Mouse (Mus musculus) c-Kit-negative CD71-positive TER-119-positive erythroid progenitor cells, embryonic 14.5 days (primary cell): Measurements from ENCODE around the gene Kir3dl2.
"Not testable (repeated sequence)": the region's sequence is repeated elsewhere in the genome, so short reads cannot be mapped to it uniquely, and the experiment has no call there.

Source experiments
- DNase-seq: peaks from one replicate; pipeline ENCODE4 v3.0.0-alpha.2; 2013; ENCODE audit warnings: low read depth, low spot score

Gene Kir3dl2

GRCm38 (mm10) chrX:136543956-136544355, at the start of gene Kir3dl2:
TSS of gene Kir3dl2 (minus strand) at chrX:136544056.
- DNase-seq, result not testable (repeated sequence)

GRCm38 (mm10) chrX:136590897-136591257, 47.0 kb upstream of the Kir3dl2 start:
- no peak for DNase-seq

- DNase-seq, result no peak
Observed at GRCm38 (mm10) chrX:136590199-136590896, 46.5 kb upstream of the Kir3dl2 start, which contains the start of gene Tceal3. TSS of gene Tceal3 (plus strand) at chrX:136590842.

GRCm38 (mm10) chrX:136584617-136585016, 40.8 kb upstream of the Kir3dl2 start:
- no peak for DNase-seq

- DNase-seq, result not testable (repeated sequence)
Observed at GRCm38 (mm10) chrX:136569094-136569493, 25.2 kb upstream of the Kir3dl2 start.

- DNase-seq, result not testable (repeated sequence)
Observed at GRCm38 (mm10) chrX:136517699-136518098, 26.2 kb downstream of the Kir3dl2 start, which contains the start of gene Kir3dl1. TSS of gene Kir3dl1 (plus strand) at chrX:136517999.
